Comparison of ENCODE assay signal across 13 mouse cellular contexts in genomic region chr12:91012184-91012583, GRCm38 (mm10).
"Had no signal": no experiment of that assay in that cellular context is flagged by ENCODE, and none has a peak within 500 bp of the region (broad histone marks: within the 10 kb centered on the region; RNA-seq: fewer than 3 reads in every experiment).

No protein-coding gene starts in this region.

- H3K27me3 ChIP-seq: liver, embryonic 13.5 days; midbrain, embryonic 12.5 days had no signal

- H3K4me1 ChIP-seq: liver, embryonic 13.5 days had no signal

- H3K9ac ChIP-seq: liver, embryonic 13.5 days; midbrain, embryonic 12.5 days had no signal

- DNase-seq: kidney, adult 9 months; kidney, postnatal 14 days; kidney, postnatal 4 days; layer of hippocampus, adult 9-11 months; layer of hippocampus, postnatal 36 days; liver, embryonic 13.5 days; lung, adult 2 months; lung, postnatal 14 days; thymus, adult 18-20 months; thymus, postnatal 36 days had no signal

- H3K27ac ChIP-seq: liver, embryonic 13.5 days; macrophage; midbrain, embryonic 12.5 days had no signal

- H3K36me3 ChIP-seq: liver, embryonic 13.5 days; midbrain, embryonic 12.5 days had no signal

- H3K9me3 ChIP-seq: liver, embryonic 13.5 days; midbrain, embryonic 12.5 days had no signal

- H3K4me2 ChIP-seq: liver, embryonic 13.5 days; midbrain, embryonic 12.5 days had no signal

- H3K4me3 ChIP-seq: left cerebral cortex, adult 2 months; liver, embryonic 13.5 days; midbrain, embryonic 12.5 days had no signal
